Mouse (Mus musculus) ES-E14 (cell line): ENCODE results near the gene Nipsnap1. TPM values are rescaled to one million over a fixed set of nuclear protein-coding genes. Genes with fewer than 3 reads are reported as not detected.

Experiments
- DNase-seq: peaks from one replicate; pipeline ENCODE4 v3.0.0-alpha.2; 2013; ENCODE audit warnings: low read depth, low spot score
- H3K27ac ChIP-seq: 2 replicates; pipeline ENCODE4 v1.5.1; 2012; ENCODE audit warnings: low read depth, mild to moderate bottlenecking, low read length, moderate library complexity, mixed read lengths; ENCODE audit not compliant: poor library complexity, insufficient read depth, severe bottlenecking
- H3K36me3 ChIP-seq: 2 replicates; pipeline ENCODE4 v1.6.1; 2012; ENCODE audit warnings: mild to moderate bottlenecking, low read length, moderate library complexity, mixed read lengths; ENCODE audit not compliant: control insufficient read depth, poor library complexity, insufficient read depth, severe bottlenecking
- H3K4me1 ChIP-seq, 2 experiments: fragments of 150-350 bp in 1 of 2; sonication (generic) in 1 of 2; 2 replicates each; pipeline ENCODE4 v1.6.1; 2012; ENCODE audit warnings: low read length in 2 of 2, mild to moderate bottlenecking in 1 of 2, mixed read lengths in 1 of 2; ENCODE audit not compliant: control insufficient read depth in 2 of 2, insufficient read depth in 2 of 2, poor library complexity in 1 of 2
- H3K4me3 ChIP-seq, 2 experiments: fragments of 150-350 bp in 1 of 2; sonication (generic) in 1 of 2; 2 replicates each; pipeline ENCODE4 v1.5.1; 2012; ENCODE audit warnings: low read length in 2 of 2, low read depth in 1 of 2, mild to moderate bottlenecking in 1 of 2, mixed read lengths in 1 of 2; ENCODE audit not compliant: insufficient read depth in 1 of 2, poor library complexity in 1 of 2, severe bottlenecking in 1 of 2
- H3K9ac ChIP-seq: 2 replicates; pipeline ENCODE4 v1.6.1; 2012; ENCODE audit warnings: low read depth, mild to moderate bottlenecking, low read length, mixed read lengths; ENCODE audit not compliant: poor library complexity, insufficient read depth, severe bottlenecking
- H3K9me3 ChIP-seq: fragments of 150-350 bp; sonication (generic); 2 replicates; pipeline ENCODE4 v1.6.1; 2012; ENCODE audit warnings: low read depth, mild to moderate bottlenecking, low read length; ENCODE audit not compliant: control insufficient read depth, insufficient read depth
- CHD2 ChIP-seq: IDR thresholded peaks from 2 replicates; pipeline ENCODE4 v1.6.1; 2014; ENCODE audit warnings: mild to moderate bottlenecking, low read depth, low read length, inconsistent platforms
- HCFC1 ChIP-seq: IDR thresholded peaks from 2 replicates; pipeline ENCODE4 v1.6.1; 2012; ENCODE audit warnings: low read length, inconsistent platforms, borderline replicate concordance; ENCODE audit not compliant: insufficient read depth
- MAFK ChIP-seq: IDR thresholded peaks from 2 replicates; pipeline ENCODE4 v1.6.1; 2014; ENCODE audit warnings: mild to moderate bottlenecking, low read depth, low read length, inconsistent platforms; ENCODE audit not compliant: insufficient read depth
- ZC3H11A ChIP-seq: IDR thresholded peaks from 2 replicates; pipeline ENCODE4 v1.6.1; 2012; ENCODE audit warnings: low read depth, mild to moderate bottlenecking, inconsistent platforms, low read length, borderline replicate concordance
- ZNF384 ChIP-seq: IDR thresholded peaks from 2 replicates; pipeline ENCODE4 v1.6.1; 2012; ENCODE audit warnings: low read depth, low read length, inconsistent platforms
- in situ Hi-C, 2 experiments: fragments of 600-800 bp; cut with MboI; formaldehyde crosslinking; loops; one replicate each; pipeline ENCODE4 v1.15.1; 2025; ENCODE audit warnings: low sequenced_read_pairs in 2 of 2, inconsistent platforms in 1 of 2; ENCODE audit not compliant: unreplicated experiment in 2 of 2
- total RNA-seq: library from RNA; depleted of rRNA; stranded (reverse); fragments of 300-350 nt; gene quantifications from 2 replicates; pipeline ENCODE4 v1.2.3, GENCODE M21; 2012

The Nipsnap1 gene
- total RNA-seq, 1 experiment: 57.7 TPM

DNA sequence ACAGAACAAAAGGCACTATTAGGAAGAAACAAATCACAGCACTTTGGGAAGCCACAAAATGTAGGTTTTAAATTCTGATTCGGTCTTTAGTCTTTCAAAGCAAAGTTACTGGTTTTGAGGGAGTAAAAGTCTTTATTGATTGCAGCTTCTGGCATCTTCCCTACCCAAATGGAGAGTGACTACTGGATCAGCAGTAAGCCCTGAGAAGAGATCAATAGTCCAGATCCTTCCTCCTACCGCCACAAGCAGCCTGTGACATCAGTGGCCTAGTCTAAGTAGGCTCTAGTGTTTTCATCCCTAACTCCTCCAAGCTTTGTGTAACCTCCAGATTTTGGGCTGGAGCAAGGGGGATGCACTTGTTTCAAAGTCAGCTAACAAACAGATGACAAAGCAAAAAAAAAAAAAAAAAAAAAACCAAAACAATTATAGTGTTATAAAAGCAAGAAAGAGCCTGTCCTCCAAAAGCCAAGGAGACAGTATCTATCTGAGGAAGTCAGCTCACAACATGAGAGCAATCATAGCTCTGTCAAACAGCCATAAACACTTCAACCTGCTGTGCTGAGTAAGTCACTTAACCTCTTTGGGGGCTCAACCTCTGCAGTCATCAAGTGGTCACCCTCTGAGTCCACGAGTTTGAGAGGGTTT lies 40.3 kb upstream of the Nipsnap1 start:
- Histone ChIP-seq H3K27ac (no peak overlapping the region), H3K9me3 (no peaks in the 10 kb centered on the region), H3K36me3 (no peaks in the 10 kb centered on the region), H3K4me1 (no peaks in the 10 kb centered on the region; a peak in 1 of 4 replicates), H3K4me3 (no peak overlapping the region), H3K9ac (no peak overlapping the region)
- in situ Hi-C loops: no loop called here
- no peak for DNase-seq
- no peak for TF ChIP-seq MAFK
- TF ChIP-seq HCFC1: no peak
- TF ChIP-seq ZC3H11A: no peak
- no peak for TF ChIP-seq ZNF384
- no peak for TF ChIP-seq CHD2

DNA sequence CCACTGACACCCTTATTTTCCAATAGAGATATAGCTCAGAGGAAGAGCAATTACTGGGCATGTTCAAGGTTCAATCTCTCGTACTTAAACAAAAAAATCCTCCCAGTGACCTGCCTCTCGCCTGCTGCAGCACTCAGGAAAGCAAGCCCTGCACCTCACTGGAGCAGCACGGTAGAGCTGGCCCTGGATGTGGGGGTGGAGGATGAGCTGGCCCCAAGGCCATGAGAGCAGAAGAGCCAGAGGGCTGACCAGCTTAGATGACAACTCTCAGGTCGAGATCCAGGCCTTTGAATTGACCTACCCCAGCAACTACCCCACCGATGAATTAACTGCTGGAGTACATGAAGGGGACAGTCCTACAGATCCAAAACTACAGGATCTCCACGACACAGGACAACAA lies 38.3 kb upstream of the Nipsnap1 start:
- no peaks in the 10 kb centered on the region; a peak in 1 of 4 replicates for H3K4me1 ChIP-seq
- no peak overlapping the region for H3K4me3 ChIP-seq
- no peak overlapping the region for H3K27ac ChIP-seq
- TF ChIP-seq ZC3H11A: no peak
- no peak for TF ChIP-seq HCFC1
- no peak for TF ChIP-seq MAFK
- TF ChIP-seq CHD2: no peak
- no peak for TF ChIP-seq ZNF384
- DNase-seq: no peak
- no peaks in the 10 kb centered on the region for H3K9me3 ChIP-seq
- no peak overlapping the region for H3K9ac ChIP-seq
- in situ Hi-C loops: no loop called here
- H3K36me3 ChIP-seq: no peaks in the 10 kb centered on the region

GRCm38 (mm10) chr11:4836755-4837154 lies 37.0 kb upstream of the Nipsnap1 start:
- Histone ChIP-seq H3K4me3 (no peak overlapping the region), H3K9me3 (no peaks in the 10 kb centered on the region), H3K27ac (no peak overlapping the region), H3K9ac (no peak overlapping the region), H3K36me3 (no peaks in the 10 kb centered on the region), H3K4me1 (no peaks in the 10 kb centered on the region; a peak in 1 of 4 replicates)
- no peak for DNase-seq
- in situ Hi-C loops: no loop called here
- TF ChIP-seq MAFK (no peak), ZNF384 (no peak), CHD2 (no peak), ZC3H11A (no peak), HCFC1 (no peak)

DNA sequence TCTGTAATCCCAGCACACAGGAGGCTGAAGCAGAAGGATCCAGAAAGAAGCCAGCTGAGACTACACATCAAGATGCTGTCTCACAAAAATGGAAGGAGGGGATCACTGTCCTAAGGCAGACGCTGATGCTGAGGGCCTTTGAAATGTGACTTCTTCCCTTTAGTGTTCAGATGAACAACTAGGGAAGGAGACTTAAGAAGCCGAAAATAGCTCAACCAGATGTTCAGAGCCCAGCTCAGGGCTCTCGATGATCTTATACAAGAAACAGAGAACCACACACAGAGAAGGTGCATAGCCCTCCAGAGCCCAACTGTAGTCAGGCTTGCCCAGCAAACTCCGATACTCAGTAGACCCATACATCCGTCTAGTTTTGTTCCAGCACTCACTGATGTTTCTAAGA lies 36.4 kb upstream of the Nipsnap1 start:
- in situ Hi-C loops: no loop called here
- no peaks in the 10 kb centered on the region for H3K36me3 ChIP-seq
- DNase-seq: no peak
- H3K4me3 ChIP-seq: no peak overlapping the region
- H3K4me1 ChIP-seq: no peaks in the 10 kb centered on the region; a peak in 1 of 4 replicates
- no peak overlapping the region for H3K27ac ChIP-seq
- TF ChIP-seq HCFC1 (no peak), ZC3H11A (no peak), CHD2 (no peak), MAFK (no peak), ZNF384 (no peak)
- H3K9me3 ChIP-seq: no peaks in the 10 kb centered on the region
- no peak overlapping the region for H3K9ac ChIP-seq

DNA sequence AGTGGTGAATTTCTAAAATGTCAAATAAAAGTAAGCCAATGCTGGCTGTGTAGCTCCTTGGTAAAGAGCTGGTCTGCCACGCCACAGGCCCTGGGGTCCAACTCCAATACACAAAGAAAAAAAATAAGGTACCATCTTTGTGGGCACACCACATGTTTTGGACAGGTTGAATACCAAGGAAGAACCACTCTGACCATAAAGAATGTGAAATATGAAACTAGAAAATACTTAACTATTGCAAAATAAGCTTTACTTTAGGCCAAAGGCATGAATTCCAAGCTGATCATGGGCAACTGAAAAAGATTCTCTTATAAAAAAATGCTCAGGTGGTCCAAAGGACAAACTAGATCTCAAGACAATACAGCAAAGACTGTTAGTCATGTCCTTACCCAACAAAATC lies 35.5 kb upstream of the Nipsnap1 start:
- H3K9me3 ChIP-seq: no peaks in the 10 kb centered on the region
- H3K27ac ChIP-seq: no peak overlapping the region
- no peak overlapping the region for H3K4me3 ChIP-seq
- H3K4me1 ChIP-seq: no peaks in the 10 kb centered on the region; a peak in 1 of 4 replicates
- no peak for TF ChIP-seq ZNF384
- TF ChIP-seq CHD2: no peak
- TF ChIP-seq ZC3H11A: no peak
- no peak for TF ChIP-seq MAFK
- no peak for TF ChIP-seq HCFC1
- H3K36me3 ChIP-seq: 0 out of 2 replicates have a peak, but pooled peaks cover 2% of the 10 kb centered on the region
- H3K9ac ChIP-seq: no peak overlapping the region
- in situ Hi-C loops: no loop called here
- DNase-seq: no peak
